ENCODE assay signal across 24 mouse cellular contexts in genomic region chr7:127084794-127085193, GRCm38 (mm10). TPM values are rescaled to one million over a fixed set of nuclear protein-coding genes. Genes with fewer than 3 reads are reported as not detected.
"Had no signal": no experiment of that assay in that cellular context is flagged by ENCODE, and none has a peak within 500 bp of the region (broad histone marks: within the 10 kb centered on the region; RNA-seq: fewer than 3 reads in every experiment).

No protein-coding gene starts in this region.

- H3K27me3 ChIP-seq: lung, embryonic 15.5 days; midbrain, embryonic 12.5 days; midbrain, embryonic 15.5 days; neural tube, embryonic 12.5 days; neural tube, embryonic 15.5 days had no signal

- H3K27ac ChIP-seq: limb, embryonic 10.5 days; limb, embryonic 13.5 days; lung, embryonic 15.5 days; midbrain, embryonic 12.5 days; midbrain, embryonic 15.5 days; neural tube, embryonic 12.5 days; neural tube, embryonic 15.5 days had no signal

- H3K4me3 ChIP-seq: limb, embryonic 10.5 days; limb, embryonic 13.5 days; lung, embryonic 15.5 days; midbrain, embryonic 12.5 days; midbrain, embryonic 15.5 days; neural tube, embryonic 12.5 days; neural tube, embryonic 15.5 days had no signal

- H3K9me3 ChIP-seq: limb, embryonic 10.5 days; limb, embryonic 13.5 days; lung, embryonic 15.5 days; midbrain, embryonic 12.5 days; midbrain, embryonic 15.5 days; neural tube, embryonic 12.5 days; neural tube, embryonic 15.5 days had no signal

- H3K9ac ChIP-seq: limb, embryonic 13.5 days; lung, embryonic 15.5 days; midbrain, embryonic 12.5 days; midbrain, embryonic 15.5 days; neural tube, embryonic 12.5 days; neural tube, embryonic 15.5 days had no signal

- H3K4me2 ChIP-seq: limb, embryonic 13.5 days; lung, embryonic 15.5 days; midbrain, embryonic 12.5 days; midbrain, embryonic 15.5 days; neural tube, embryonic 12.5 days; neural tube, embryonic 15.5 days had no signal

- ATAC-seq: midbrain, embryonic 15.5 days had no signal

- H3K36me3 ChIP-seq: limb, embryonic 10.5 days; limb, embryonic 13.5 days; lung, embryonic 15.5 days; midbrain, embryonic 12.5 days; midbrain, embryonic 15.5 days; neural tube, embryonic 12.5 days; neural tube, embryonic 15.5 days had no signal

- DNase-seq: kidney, adult 11 months; kidney, adult 9 months; kidney, postnatal 14 days; kidney, postnatal 4 days; lung, adult 18-20 months; lung, postnatal 10 days; lung, postnatal 36 days; right cerebral cortex, adult 18-20 months; right cerebral cortex, postnatal 14 days; right cerebral cortex, postnatal 4 days; thymus, adult 18-20 months; thymus, postnatal 4 days had no signal

- H3K4me1 ChIP-seq: limb, embryonic 13.5 days had no signal

RNA-seq across cellular contexts. Expression of gene Zg16, which starts 2.3 kb away (rescaled TPM):
- total RNA-seq: layer of hippocampus, adult 18-20 months; layer of hippocampus, postnatal 14 days; left cerebral cortex, postnatal 25 days had no signal
- polyA plus RNA-seq: kidney, embryonic 16.5 days; limb, embryonic 10.5 days; limb, embryonic 13.5 days; lung, embryonic 15.5 days; midbrain, embryonic 12.5 days; midbrain, embryonic 15.5 days; neural tube, embryonic 12.5 days; neural tube, embryonic 15.5 days; stomach, embryonic 14.5 days had no signal
